Mouse (Mus musculus) bone marrow macrophage, adult 2 months (primary cell): ENCODE results near the gene Pou2f2. TPM values are rescaled to one million over a fixed set of nuclear protein-coding genes. Genes with fewer than 3 reads are reported as not detected.

Experiments used
- H3K27ac ChIP-seq: 2 replicates; pipeline ENCODE4 v1.5.1; 2012; ENCODE audit warnings: low read depth, low read length; ENCODE audit not compliant: insufficient read depth
- H3K4me1 ChIP-seq: 2 replicates; pipeline ENCODE4 v1.6.1; 2012; ENCODE audit warnings: low read length; ENCODE audit not compliant: control insufficient read depth, insufficient read depth
- H3K4me3 ChIP-seq: 2 replicates; pipeline ENCODE4 v1.5.1; 2012; ENCODE audit warnings: mild to moderate bottlenecking, low read length, moderate library complexity; ENCODE audit not compliant: insufficient read depth
- CTCF ChIP-seq: IDR thresholded peaks from 2 replicates; pipeline ENCODE4 v1.5.1; 2012; ENCODE audit warnings: low read depth, mild to moderate bottlenecking, low read length, moderate library complexity
- POLR2A ChIP-seq: IDR thresholded peaks from 2 replicates; pipeline ENCODE4 v1.6.1; 2012; ENCODE audit warnings: mild to moderate bottlenecking, low read depth, low read length, borderline replicate concordance
- polyA plus RNA-seq: library from polyadenylated mRNA; stranded (reverse); fragments of >200 nt; gene quantifications from 2 replicates; pipeline ENCODE4 v1.2.4, GENCODE M21; 2012; ENCODE audit not compliant: missing spikeins, insufficient read depth, insufficient read length

Pou2f2 gene
- 105 and 121 TPM in 2 replicates for polyA plus RNA-seq

DNA sequence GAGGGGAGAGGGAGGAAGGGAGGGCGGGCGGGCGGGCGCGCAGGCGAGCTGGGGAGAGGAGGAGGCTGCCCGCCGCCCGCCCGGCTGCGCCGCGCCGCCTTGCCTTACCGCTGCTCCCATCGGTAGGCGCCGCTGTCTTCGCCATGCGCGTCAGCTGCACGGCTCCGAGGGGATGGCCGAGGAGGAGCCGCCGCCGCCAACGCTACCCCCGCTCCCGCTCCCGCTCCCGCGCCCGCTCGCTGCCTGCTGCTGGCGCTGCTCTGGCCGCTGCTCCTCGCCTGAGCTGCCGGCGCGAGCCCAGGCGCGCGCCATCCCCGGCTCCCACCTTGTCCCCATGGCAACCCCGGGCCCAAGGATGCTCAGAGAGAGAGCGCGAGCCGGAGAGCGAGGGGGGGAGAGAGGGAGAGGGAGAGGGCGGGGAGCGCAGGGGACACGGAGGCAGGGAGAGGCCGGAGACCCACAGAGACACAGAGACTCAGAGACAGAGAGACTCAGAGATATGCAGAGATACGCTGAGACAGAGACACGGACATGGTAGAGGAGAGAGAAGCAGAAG is at the start of gene Pou2f2:
Pou2f2 (minus strand) TSS at position 121 of the 556 bp plus-strand sequence.
- H3K4me1 ChIP-seq: no peaks in the 10 kb centered on the region; the same call in 1 of the 2 replicates
- no peak within 1 kb of the TSS for H3K27ac ChIP-seq
- peak within 1 kb of the TSS; percentile 35 for H3K4me3 ChIP-seq
- TF ChIP-seq POLR2A (no peak), CTCF (no peak)

DNA sequence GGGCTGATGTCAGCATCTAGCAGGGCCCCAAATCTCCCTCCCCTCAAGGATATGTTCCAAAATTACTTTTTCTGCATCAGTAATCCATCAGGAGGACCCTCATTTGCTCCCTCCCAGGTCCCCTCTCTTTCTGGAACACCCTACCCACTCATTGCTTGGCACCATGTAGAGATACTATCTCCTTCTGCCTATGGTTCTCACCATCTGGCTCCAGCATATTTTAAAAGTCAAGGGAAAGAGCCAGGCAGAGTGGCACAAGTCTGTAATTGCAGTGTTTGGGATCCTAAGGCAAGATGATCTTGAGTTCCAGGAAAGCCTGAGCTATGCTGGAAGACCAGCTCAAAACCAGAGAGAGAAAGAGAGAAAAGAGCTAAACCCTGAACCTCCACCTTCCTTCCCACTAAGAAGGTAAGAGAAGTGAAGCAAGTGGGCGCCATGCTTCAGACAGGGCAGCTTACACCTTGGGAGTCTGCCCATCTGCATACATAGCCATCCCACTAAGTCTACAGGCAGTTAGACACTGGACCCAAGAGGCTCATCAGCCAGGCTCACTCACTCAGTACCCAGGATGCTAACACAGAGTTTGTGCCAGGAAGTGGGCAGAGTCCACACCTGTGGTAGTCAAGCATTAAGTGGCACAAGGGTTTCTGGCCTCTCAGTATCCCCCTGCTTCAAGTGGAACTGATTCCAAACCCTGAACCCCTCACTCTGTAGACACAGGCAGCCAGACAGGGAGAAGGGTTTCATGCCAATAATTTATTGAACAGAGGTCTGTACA is 48.2 kb upstream of the Pou2f2 start:
- TF ChIP-seq POLR2A: no peak
- TF ChIP-seq CTCF: no peak
- H3K4me1 ChIP-seq: no peaks in the 10 kb centered on the region
- H3K27ac ChIP-seq: no peak overlapping the region
- H3K4me3 ChIP-seq: no peak overlapping the region

- TF ChIP-seq POLR2A: no peak
- no peak for TF ChIP-seq CTCF
- Histone ChIP-seq H3K27ac (no peak overlapping the region), H3K4me1 (peaks cover 21% of the 10 kb centered on the region), H3K4me3 (peak overlapping the region; percentile 96)
These were observed 42.9 kb upstream of the Pou2f2 start for GRCm38 (mm10) chr7:25222275-25222967.

DNA sequence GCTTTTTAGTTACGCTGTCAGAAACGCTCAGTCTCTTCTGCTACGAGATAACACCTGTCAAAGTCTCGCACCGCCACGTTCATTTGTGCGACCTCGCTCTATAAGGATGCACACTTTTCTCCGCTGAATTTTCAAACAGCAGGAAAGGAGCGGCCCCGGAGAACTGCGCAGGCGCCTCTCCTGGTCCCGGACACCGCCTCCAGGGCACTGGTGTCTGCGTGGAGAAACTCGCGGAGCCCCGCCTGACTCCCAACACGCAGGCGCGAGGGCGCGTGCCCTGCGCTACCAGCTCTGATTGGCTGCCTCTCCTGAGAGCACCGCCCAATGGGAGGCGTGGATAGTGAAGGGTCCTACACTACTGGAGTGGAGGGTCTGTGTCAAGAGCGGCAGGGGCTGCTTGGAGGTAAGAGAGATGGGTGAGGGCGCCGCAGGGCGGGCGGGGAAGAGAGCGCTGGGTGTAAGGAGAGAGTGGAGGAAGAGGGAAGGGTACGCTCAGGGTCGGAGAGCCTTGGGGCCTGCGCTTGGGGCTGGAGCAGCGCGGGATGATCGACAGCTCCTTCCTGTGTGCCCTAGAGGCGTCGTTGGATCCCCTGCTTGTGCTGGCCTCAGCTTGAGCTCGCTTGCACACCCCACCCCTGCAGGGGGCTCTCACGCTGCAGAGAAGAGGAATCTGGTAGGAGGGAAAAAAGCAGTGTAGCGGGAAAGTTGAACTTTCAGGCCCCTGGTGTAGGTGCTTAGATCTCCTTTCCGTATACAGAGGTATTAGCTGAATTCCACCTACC is 41.8 kb upstream of the Pou2f2 start, which contains the start of gene Zfp526:
Zfp526 (plus strand) TSS at position 324 of the 782 bp plus-strand sequence.
- no peak for TF ChIP-seq POLR2A
- TF ChIP-seq CTCF: no peak
- Histone ChIP-seq H3K27ac (peak within 1 kb of the TSS; percentile 70), H3K4me1 (peaks cover 23% of the 10 kb centered on the region), H3K4me3 (peak within 1 kb of the TSS; percentile 96)

DNA sequence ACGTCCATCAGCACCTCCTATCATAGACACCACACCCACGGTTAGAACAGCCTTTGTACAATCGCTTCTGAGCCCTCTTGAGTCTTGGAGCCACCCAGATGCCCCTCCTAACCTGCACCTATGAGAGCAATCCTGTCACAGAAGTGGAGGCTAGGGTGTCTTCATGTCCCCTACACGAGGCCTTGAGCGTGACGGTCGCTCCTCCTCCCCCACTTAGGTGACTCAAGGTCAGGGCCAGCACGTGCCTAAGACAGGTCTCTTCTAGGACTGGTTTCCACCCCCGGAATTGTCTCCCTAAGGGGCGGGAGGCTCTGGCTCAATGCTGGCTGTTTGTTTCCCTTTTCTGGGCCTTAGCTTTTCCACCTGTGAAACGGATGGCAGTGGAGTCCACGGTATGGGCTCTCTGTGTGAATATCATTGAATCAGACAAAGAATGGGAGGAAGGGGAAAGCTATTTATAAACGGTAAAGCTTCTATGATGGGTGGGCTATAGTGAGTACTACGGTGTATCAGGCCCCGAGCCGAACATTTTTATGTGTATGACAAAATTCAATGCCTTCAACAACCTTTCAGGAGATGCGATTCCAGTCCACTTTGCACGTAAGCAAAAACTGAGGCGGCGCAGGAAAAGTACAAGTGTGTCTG is 41.1 kb upstream of the Pou2f2 start, which contains the start of gene Dedd2:
Dedd2 (minus strand) TSS at position 159 of the 645 bp plus-strand sequence.
- Histone ChIP-seq H3K4me3 (peak within 1 kb of the TSS; percentile 96), H3K27ac (peak within 1 kb of the TSS; percentile 70), H3K4me1 (peaks cover 23% of the 10 kb centered on the region)
- TF ChIP-seq CTCF: no peak
- no peak for TF ChIP-seq POLR2A

DNA sequence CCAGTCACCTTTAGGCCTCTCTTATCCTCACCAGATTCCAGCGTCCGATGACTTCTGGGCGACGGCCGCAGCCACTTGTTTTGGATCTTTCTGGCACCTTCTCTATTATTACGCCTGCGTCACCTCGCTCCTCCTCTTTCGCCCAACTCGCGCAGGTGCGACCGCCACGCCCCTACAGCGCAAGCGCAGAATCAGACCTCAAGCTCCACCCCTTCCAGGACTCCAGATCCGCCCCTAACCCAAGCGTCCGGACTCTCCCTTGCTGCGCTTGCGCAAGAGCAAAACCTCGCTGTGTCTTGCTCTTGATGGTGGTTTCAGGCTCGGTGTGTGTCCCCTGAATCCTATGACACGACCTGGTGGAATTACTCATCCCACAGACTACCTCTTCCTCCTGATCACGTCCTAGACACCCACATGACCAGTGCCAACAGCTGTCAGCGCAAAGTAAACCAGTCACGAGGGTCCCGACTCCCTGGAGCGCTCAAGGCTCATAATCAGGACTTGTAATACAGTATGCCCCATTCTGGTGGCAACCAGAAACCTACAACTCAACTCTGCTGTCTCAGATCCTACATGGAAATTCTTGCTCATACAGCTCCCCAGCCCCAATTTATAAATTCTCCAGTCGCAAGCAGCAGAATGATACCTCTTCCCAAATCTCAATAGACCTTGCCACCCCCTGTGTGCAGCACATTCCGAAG is 40.4 kb upstream of the Pou2f2 start:
- Histone ChIP-seq H3K4me3 (peak overlapping the region; percentile 96), H3K27ac (peak overlapping the region; percentile 70), H3K4me1 (peaks cover 27% of the 10 kb centered on the region)
- TF ChIP-seq POLR2A: no peak

- TF ChIP-seq POLR2A (no peak), CTCF (no peak)
- Histone ChIP-seq H3K27ac (peak overlapping the region; percentile 54), H3K4me1 (peaks cover 27% of the 10 kb centered on the region), H3K4me3 (peak overlapping the region; percentile 96)
These were observed 39.9 kb upstream of the Pou2f2 start for GRCm38 (mm10) chr7:25219416-25219750.

DNA sequence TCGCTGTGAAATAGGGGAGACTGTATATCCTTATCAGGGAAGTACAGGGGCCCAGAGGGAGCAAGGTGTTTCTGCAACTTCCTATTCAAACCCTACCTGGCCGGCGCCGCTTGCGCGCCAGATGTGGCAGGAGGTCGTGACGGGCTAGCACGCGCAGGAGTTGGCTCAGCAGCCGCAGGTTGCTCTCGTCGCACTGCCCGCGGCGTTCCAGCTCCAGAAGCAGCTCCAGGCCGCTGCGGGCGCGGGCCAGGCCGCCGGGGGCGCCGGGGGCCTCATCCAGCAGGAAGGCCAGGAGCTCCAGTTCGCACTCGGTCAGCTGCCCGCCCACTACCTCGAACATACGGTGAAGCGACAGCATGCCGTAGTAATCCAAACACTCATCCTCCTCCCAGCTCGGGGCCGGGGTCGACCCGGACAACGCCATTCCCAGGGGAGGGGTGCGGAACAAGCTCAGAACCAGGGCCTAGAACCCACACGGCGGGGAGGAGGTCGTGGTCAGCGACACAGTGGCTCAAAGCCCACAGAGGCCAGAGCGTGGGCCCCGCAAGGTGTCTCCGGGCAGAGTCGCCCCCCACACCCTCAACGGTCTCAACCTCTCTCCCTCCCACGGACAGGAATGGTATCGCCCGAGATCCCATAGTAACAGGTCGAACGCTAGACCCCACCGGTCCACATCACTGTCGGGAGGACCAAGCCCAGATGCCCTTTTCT is 39.3 kb upstream of the Pou2f2 start:
- TF ChIP-seq CTCF: no peak
- no peak for TF ChIP-seq POLR2A
- Histone ChIP-seq H3K4me1 (peaks cover 27% of the 10 kb centered on the region), H3K27ac (0 out of 2 replicates have a peak overlapping the region, but pooled peaks have one; percentile 54), H3K4me3 (peak overlapping the region; percentile 96)
